Mouse (Mus musculus) heart, adult 2 months (tissue): ENCODE results near the gene Itih1.

ENCODE experiments used
- CTCF ChIP-seq: fragments of 200-600 bp; IDR thresholded peaks from 2 replicates; pipeline ENCODE4 v1.8.1; 2022; ENCODE audit warnings: antibody characterized with exemption, mild to moderate bottlenecking, moderate library complexity
- EP300 ChIP-seq: fragments of 200-500 bp; IDR thresholded peaks from 2 replicates; pipeline ENCODE4 v1.6.1; 2011; ENCODE audit warnings: low read depth, low read length, control low read depth; ENCODE audit not compliant: insufficient read depth
- POLR2A ChIP-seq: fragments of 200-500 bp; IDR thresholded peaks from 2 replicates; pipeline ENCODE4 v1.6.1; 2011; ENCODE audit warnings: mild to moderate bottlenecking, low read depth, low read length, control low read depth; ENCODE audit not compliant: insufficient read depth

DNA sequence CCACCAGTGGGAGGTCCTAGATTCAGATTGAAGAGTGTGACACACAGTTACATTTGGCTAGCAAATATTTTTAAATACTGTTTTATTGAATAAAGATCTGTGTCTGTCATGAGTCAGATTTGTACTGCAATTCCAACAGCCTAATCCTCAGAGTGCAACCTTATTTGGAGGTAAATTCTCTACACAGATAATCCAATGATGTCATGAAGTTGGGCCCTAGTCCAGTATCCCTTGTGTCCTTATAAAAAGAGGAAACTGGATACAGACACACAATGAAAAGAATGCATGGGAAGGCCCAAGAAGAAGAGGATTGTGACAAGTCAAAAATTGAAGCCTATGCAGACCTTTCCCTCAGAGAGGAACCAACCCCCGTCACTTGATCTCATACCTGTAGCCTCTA lies 26.6 kb downstream of the Itih1 start:
- TF ChIP-seq POLR2A (no peak), CTCF (no peak), EP300 (no peak)
